Mouse (Mus musculus) MEL (cell line): ENCODE measurements around the gene Rest.

ENCODE experiments used
- BHLHE40 ChIP-seq: IDR thresholded peaks from 2 replicates; pipeline ENCODE4 v1.6.1; 2012; ENCODE audit warnings: low read depth, mild to moderate bottlenecking, inconsistent platforms, low read length, improper control_type of control experiment, borderline replicate concordance
- CHD2 ChIP-seq: IDR thresholded peaks from 2 replicates; pipeline ENCODE4 v1.6.1; 2011; ENCODE audit warnings: low read length, improper control_type of control experiment
- CTCF ChIP-seq, 3 experiments: IDR thresholded peaks in 2 of 3; conservative IDR thresholded peaks in 1 of 3; 2 replicates each; pipeline ENCODE4 v1.5.1; 2011 to 2012; ENCODE audit warnings: low read length in 3 of 3, low read depth in 2 of 3, mild to moderate bottlenecking in 2 of 3, improper control_type of control experiment in 1 of 3, inconsistent platforms in 1 of 3, mixed read lengths in 1 of 3, moderate library complexity in 1 of 3; ENCODE audit not compliant: control insufficient read depth in 1 of 3, insufficient read depth in 1 of 3, poor library complexity in 1 of 3, severe bottlenecking in 1 of 3
- EP300 ChIP-seq, 2 experiments: IDR thresholded peaks; 2 replicates each; pipeline ENCODE4 v1.6.1; 2011; ENCODE audit warnings: improper control_type of control experiment in 2 of 2, low read length in 2 of 2, low read depth in 1 of 2, mild to moderate bottlenecking in 1 of 2
- MAFK ChIP-seq: IDR thresholded peaks from 2 replicates; pipeline ENCODE4 v1.6.1; 2011; ENCODE audit warnings: low read depth, mild to moderate bottlenecking, low read length, improper control_type of control experiment, borderline replicate concordance
- MAX ChIP-seq: IDR thresholded peaks from 2 replicates; pipeline ENCODE4 v1.6.1; 2011; ENCODE audit warnings: low read length, improper control_type of control experiment
- MYB ChIP-seq: IDR thresholded peaks from 2 replicates; pipeline ENCODE4 v1.6.1; 2011; ENCODE audit warnings: mild to moderate bottlenecking, low read depth, low read length, improper control_type of control experiment
- POLR2A ChIP-seq, 2 experiments: IDR thresholded peaks; 2 replicates each; pipeline ENCODE4 v1.6.1; 2011 to 2012; ENCODE audit warnings: low read length in 2 of 2, mild to moderate bottlenecking in 2 of 2, control low read depth in 1 of 2, improper control_type of control experiment in 1 of 2, low read depth in 1 of 2, moderate library complexity in 1 of 2; ENCODE audit not compliant: control insufficient read depth in 1 of 2, insufficient read depth in 1 of 2, poor library complexity in 1 of 2
- POLR2AphosphoS2 ChIP-seq: IDR thresholded peaks from 2 replicates; pipeline ENCODE4 v1.6.1; 2011; ENCODE audit warnings: low read length, improper control_type of control experiment
- POLR2AphosphoS5 ChIP-seq: IDR thresholded peaks from 2 replicates; pipeline ENCODE4 v1.6.1; 2012; ENCODE audit warnings: low read depth, borderline replicate concordance, mild to moderate bottlenecking, inconsistent platforms, low read length, moderate library complexity, mixed read lengths
- SMC3 ChIP-seq: IDR thresholded peaks from 2 replicates; pipeline ENCODE4 v1.6.1; 2011; ENCODE audit warnings: low read depth, low read length, improper control_type of control experiment
- TBP ChIP-seq: IDR thresholded peaks from 2 replicates; pipeline ENCODE4 v1.8.0; 2011; ENCODE audit warnings: low read depth, low read length, improper control_type of control experiment
- ZC3H11A ChIP-seq: IDR thresholded peaks from 2 replicates; pipeline ENCODE4 v1.6.1; 2012; ENCODE audit warnings: low read depth, mild to moderate bottlenecking, inconsistent platforms, low read length, improper control_type of control experiment

- no peak for TF ChIP-seq MYB
- TF ChIP-seq CHD2 = no peak
- no peak for TF ChIP-seq POLR2AphosphoS2
- no peak for TF ChIP-seq POLR2A (IDR thresholded peaks at IDR 0.05; ENCODE audit: control insufficient read depth in 1 of 2, insufficient read depth in 1 of 2, low read depth in 1 of 2, low read length in 2 of 2, poor library complexity in 1 of 2)
- TF ChIP-seq SMC3 = no peak
- no peak for TF ChIP-seq EP300 (IDR thresholded peaks at IDR 0.05; ENCODE audit: low read depth in 1 of 2, low read length in 2 of 2)
- no peak for TF ChIP-seq CTCF (IDR thresholded peaks at IDR 0.05 in 2 of 3, conservative IDR thresholded peaks at IDR 0.05 in 1 of 3; ENCODE audit: control insufficient read depth in 1 of 3, insufficient read depth in 1 of 3, low read depth in 2 of 3, low read length in 3 of 3, poor library complexity in 1 of 3, severe bottlenecking in 1 of 3)
- TF ChIP-seq ZC3H11A = no peak
- no peak for TF ChIP-seq BHLHE40
- TF ChIP-seq TBP = no peak
- TF ChIP-seq POLR2AphosphoS5 = no peak
- no peak for TF ChIP-seq MAFK
- TF ChIP-seq MAX = no peak
Observed at GRCm38 (mm10) chr5:77245787-77246671, 19.3 kb upstream of the Rest start.
